Mouse (Mus musculus): ENCODE data around the gene Pabpc1l. TPM values are rescaled to one million over a fixed set of nuclear protein-coding genes. Genes with fewer than 3 reads are reported as not detected.

Pabpc1l gene
- polyA plus RNA-seq, 1 experiment from 2014 or later, result 1.4 TPM

DNA sequence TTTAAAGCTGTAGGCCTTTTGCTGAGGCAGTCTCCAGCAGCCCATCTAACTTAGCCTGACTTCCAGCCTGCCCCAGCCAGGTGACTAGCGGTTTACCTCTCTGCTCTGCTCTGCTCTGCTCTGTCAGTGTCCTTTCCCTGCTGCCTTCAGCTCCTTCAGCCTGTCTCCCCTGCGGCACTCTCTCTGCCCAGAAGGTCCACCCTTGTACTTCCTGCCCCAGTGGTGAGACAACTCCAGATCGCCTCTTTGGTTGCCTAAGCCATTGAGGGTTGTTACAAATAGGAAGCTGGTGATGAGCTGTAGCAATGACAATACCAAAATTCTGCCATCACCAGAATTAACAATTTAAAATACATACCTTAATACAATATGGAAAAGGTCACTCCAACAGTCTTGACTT is 14.3 kb upstream of the Pabpc1l start:
- Histone ChIP-seq H3K36me3 (replicated peaks; ENCODE audit: control insufficient read depth, insufficient read depth, low read depth, low read length) (peaks cover 3% of the 10 kb centered on the region), H3K9ac (replicated peaks; ENCODE audit: low read length) (no peak overlapping the region), H3K4me2 (ENCODE audit: low read depth, low read length) (no peak overlapping the region), H3K27me3 (ENCODE audit: control insufficient read depth, insufficient read depth, low read length) (no peaks in the 10 kb centered on the region), H3K4me3 (ENCODE audit: low read depth, low read length) (no peak overlapping the region), H3K27ac (replicated peaks; ENCODE audit: low read depth, low read length) (no peak overlapping the region), H3K4me1 (ENCODE audit: control insufficient read depth, insufficient read depth, low read length) (no peaks in the 10 kb centered on the region), H3K9me3 (replicated peaks; ENCODE audit: control insufficient read depth, low read length) (no peaks in the 10 kb centered on the region)
- 84% methylated on average over 3 of the region's 3 CpGs for WGBS
- DNase-seq (ENCODE audit: low spot score), result no peak
- no peak for ATAC-seq (replicated peaks; ENCODE audit: insufficient number of reproducible peaks, low FRiP score, low TSS enrichment, low read depth)

DNA sequence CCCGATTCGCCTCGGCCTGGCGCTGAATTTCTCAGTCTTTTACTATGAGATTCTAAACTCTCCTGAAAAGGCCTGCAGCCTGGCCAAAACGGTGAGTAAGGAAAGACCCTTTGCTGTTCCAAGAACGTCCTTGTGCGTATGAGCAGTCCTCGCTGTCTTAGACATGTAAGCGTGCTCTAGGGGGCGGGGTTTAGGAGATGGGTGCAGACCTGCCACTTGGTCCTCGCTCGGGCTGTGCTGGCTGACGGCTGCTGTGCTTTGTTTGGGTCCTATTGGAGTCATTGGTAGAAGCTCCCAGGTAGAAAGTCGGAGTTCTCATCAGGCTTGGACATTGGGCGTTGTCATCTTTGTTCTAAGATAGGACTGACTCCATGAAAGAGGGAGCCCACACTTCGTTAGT is 9.9 kb upstream of the Pabpc1l start:
- Histone ChIP-seq H3K9ac (replicated peaks; ENCODE audit: low read length) (no peak overlapping the region), H3K27me3 (ENCODE audit: control insufficient read depth, insufficient read depth, low read length) (no peaks in the 10 kb centered on the region), H3K4me2 (ENCODE audit: low read depth, low read length) (no peak overlapping the region), H3K4me1 (ENCODE audit: control insufficient read depth, insufficient read depth, low read length) (no peaks in the 10 kb centered on the region), H3K4me3 (ENCODE audit: low read depth, low read length) (no peak overlapping the region), H3K27ac (replicated peaks; ENCODE audit: low read depth, low read length) (no peak overlapping the region), H3K36me3 (replicated peaks; ENCODE audit: control insufficient read depth, insufficient read depth, low read depth, low read length) (peaks cover 7% of the 10 kb centered on the region), H3K9me3 (replicated peaks; ENCODE audit: control insufficient read depth, low read length) (no peaks in the 10 kb centered on the region)
- 94% methylated on average over 16 of the region's 16 CpGs for WGBS
- DNase-seq (ENCODE audit: low spot score) (no peak), ATAC-seq (replicated peaks; ENCODE audit: insufficient number of reproducible peaks, low FRiP score, low TSS enrichment, low read depth) (no peak)

DNA sequence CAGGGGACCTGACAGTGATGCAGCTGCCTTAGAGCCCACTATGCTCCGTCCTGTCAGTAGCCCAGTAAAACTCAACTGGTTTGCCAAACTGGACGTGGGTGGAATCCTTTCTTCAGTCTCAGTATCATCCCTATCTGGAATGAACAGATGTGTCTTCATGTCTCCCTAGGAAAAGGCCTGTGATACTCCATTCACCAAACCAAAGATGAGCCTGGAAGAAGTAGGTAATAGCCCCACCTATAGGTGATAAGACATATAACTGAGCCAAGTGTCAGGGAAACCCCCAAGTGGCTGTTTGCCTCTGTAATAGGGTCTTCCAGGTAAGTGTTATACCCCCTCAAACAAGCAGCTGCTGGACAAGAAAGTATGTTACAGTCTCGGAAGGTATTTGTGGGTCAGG is 6.3 kb upstream of the Pabpc1l start:
- ATAC-seq (replicated peaks; ENCODE audit: insufficient number of reproducible peaks, low FRiP score, low TSS enrichment, low read depth) (0 out of 2 replicates have a peak, but pooled peaks have one; percentile 9), DNase-seq (ENCODE audit: low spot score) (peak; percentile 9)
- Histone ChIP-seq H3K27ac (replicated peaks; ENCODE audit: low read depth, low read length) (no peak overlapping the region), H3K9me3 (replicated peaks; ENCODE audit: control insufficient read depth, low read length) (no peaks in the 10 kb centered on the region), H3K9ac (replicated peaks; ENCODE audit: low read length) (no peak overlapping the region), H3K4me3 (ENCODE audit: low read depth, low read length) (no peak overlapping the region), H3K36me3 (replicated peaks; ENCODE audit: control insufficient read depth, insufficient read depth, low read depth, low read length) (peaks cover 7% of the 10 kb centered on the region), H3K4me1 (ENCODE audit: control insufficient read depth, insufficient read depth, low read length) (no peaks in the 10 kb centered on the region), H3K4me2 (ENCODE audit: low read depth, low read length) (no peak overlapping the region), H3K27me3 (ENCODE audit: control insufficient read depth, insufficient read depth, low read length) (no peaks in the 10 kb centered on the region)
- 91% methylated on average over 3 of the region's 3 CpGs for WGBS

DNA sequence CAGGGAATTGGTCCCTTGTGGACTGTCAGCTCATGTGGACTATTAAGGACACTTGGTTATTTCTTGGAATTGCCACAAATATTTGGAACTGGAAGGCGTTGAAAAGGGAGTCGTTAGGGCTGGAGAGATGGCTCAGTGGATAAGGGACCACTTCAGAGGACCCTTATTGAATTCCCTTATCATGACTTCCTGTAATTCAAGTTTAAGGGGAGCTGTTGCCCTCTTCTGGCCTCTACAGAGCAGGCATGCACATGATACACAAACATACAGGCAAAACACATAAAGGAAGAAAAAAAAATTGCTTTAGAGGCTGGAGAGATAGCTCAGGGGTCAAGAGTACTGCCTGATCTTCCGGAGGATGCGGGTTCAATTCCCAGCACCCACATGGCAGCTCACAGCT is 5.3 kb upstream of the Pabpc1l start:
- H3K36me3 ChIP-seq (replicated peaks; ENCODE audit: control insufficient read depth, insufficient read depth, low read depth, low read length), result peaks cover 7% of the 10 kb centered on the region
- no peaks in the 10 kb centered on the region for H3K4me1 ChIP-seq (ENCODE audit: control insufficient read depth, insufficient read depth, low read length)
- H3K27ac ChIP-seq (replicated peaks; ENCODE audit: low read depth, low read length), result no peak overlapping the region
- no peak overlapping the region for H3K4me2 ChIP-seq (ENCODE audit: low read depth, low read length)
- WGBS, result 89% methylated on average over 4 of the region's 4 CpGs
- no peaks in the 10 kb centered on the region for H3K9me3 ChIP-seq (replicated peaks; ENCODE audit: control insufficient read depth, low read length)
- no peak overlapping the region for H3K9ac ChIP-seq (replicated peaks; ENCODE audit: low read length)
- no peak for DNase-seq (ENCODE audit: low spot score)
- no peak for ATAC-seq (replicated peaks; ENCODE audit: insufficient number of reproducible peaks, low FRiP score, low TSS enrichment, low read depth)
- no peak overlapping the region for H3K4me3 ChIP-seq (ENCODE audit: low read depth, low read length)
- no peaks in the 10 kb centered on the region for H3K27me3 ChIP-seq (ENCODE audit: control insufficient read depth, insufficient read depth, low read length)

DNA sequence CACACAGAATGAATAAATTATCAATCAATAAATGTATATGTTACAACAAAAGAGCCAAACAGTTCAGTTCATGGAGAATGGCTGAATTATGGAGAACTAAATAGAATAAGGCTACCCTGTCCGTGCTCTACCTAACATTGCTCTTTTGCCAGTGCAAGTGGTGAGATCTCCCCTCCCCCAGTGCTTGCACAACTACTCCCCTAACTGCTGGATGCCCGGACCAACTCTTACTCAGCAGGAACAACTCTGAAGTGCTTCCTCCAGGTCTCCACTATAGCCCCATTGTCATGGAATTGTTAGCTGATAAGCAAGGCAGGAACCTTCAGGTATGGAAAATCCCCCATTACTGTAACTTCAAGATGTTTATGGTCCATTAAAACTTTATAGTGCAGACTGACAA is 3.1 kb upstream of the Pabpc1l start:
- H3K9me3 ChIP-seq (replicated peaks; ENCODE audit: control insufficient read depth, low read length), result no peaks in the 10 kb centered on the region

DNA sequence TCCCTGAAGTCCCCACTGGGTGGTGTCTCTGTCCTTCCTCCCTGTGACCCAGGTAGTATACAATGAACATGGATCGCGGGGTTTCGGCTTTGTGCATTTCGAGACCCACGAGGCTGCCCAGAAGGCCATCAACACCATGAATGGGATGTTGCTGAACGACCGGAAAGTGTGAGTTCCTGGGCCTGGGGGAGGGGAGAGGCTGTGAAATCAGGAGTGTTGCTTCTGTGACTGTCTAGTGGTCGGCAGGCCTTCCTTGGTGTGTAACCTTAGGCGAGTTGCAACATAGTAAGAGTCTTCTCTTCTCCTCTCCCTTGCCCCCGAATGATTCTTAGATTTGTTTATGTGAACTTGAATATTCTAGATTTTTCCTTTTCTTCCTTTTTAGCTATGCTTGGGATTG is 5.9 kb downstream of the Pabpc1l start:
- H3K36me3 ChIP-seq (replicated peaks; ENCODE audit: control insufficient read depth, insufficient read depth, low read depth, low read length), result no peaks in the 10 kb centered on the region

More for the DNA sequence above, 3.1 kb upstream of the Pabpc1l start:
- DNase-seq (ENCODE audit: low spot score), result no peak
- no peaks in the 10 kb centered on the region for H3K4me1 ChIP-seq (ENCODE audit: control insufficient read depth, insufficient read depth, low read length)
- no peaks in the 10 kb centered on the region for H3K27me3 ChIP-seq (ENCODE audit: control insufficient read depth, insufficient read depth, low read length)
- peaks cover 2% of the 10 kb centered on the region; the same call in 1 of the 2 replicates for H3K36me3 ChIP-seq (replicated peaks; ENCODE audit: control insufficient read depth, insufficient read depth, low read depth, low read length)
- no peak for ATAC-seq (replicated peaks; ENCODE audit: insufficient number of reproducible peaks, low FRiP score, low TSS enrichment, low read depth)
- WGBS, result 60% methylated on average over 2 of the region's 2 CpGs
- no peak overlapping the region for H3K4me2 ChIP-seq (ENCODE audit: low read depth, low read length)
- no peak overlapping the region for H3K4me3 ChIP-seq (ENCODE audit: low read depth, low read length)
- H3K27ac ChIP-seq (replicated peaks; ENCODE audit: low read depth, low read length), result no peak overlapping the region
- no peak overlapping the region for H3K9ac ChIP-seq (replicated peaks; ENCODE audit: low read length)

DNA sequence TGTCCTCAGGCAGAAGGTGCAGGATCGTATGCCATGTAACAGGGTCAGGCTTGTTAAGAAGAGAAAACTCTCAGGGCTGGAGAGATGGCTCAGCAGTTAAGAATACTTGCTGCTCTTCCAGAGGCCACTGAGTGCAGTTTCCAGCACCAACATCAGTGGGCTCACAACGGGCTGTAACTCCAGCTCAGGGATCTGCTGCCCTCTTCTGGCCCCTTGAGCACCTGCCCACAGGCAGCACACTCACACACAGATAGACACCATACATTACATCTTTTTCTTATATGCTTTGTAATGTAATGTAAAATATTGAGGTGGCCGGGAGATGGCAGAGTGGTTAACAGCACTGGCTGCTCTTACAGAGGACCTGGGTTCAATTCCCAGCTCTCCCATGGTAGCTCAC is 7.7 kb downstream of the Pabpc1l start:
- no peak overlapping the region for H3K9ac ChIP-seq (replicated peaks; ENCODE audit: low read length)
- ATAC-seq (replicated peaks; ENCODE audit: insufficient number of reproducible peaks, low FRiP score, low TSS enrichment, low read depth), result no peak
- H3K4me1 ChIP-seq (ENCODE audit: control insufficient read depth, insufficient read depth, low read length), result no peaks in the 10 kb centered on the region
- no peak overlapping the region for H3K4me2 ChIP-seq (ENCODE audit: low read depth, low read length)
- WGBS, result 88% methylated on average over 3 of the region's 3 CpGs
- H3K36me3 ChIP-seq (replicated peaks; ENCODE audit: control insufficient read depth, insufficient read depth, low read depth, low read length), result no peaks in the 10 kb centered on the region
- no peak overlapping the region for H3K4me3 ChIP-seq (ENCODE audit: low read depth, low read length)
- H3K9me3 ChIP-seq (replicated peaks; ENCODE audit: control insufficient read depth, low read length), result no peaks in the 10 kb centered on the region
- no peaks in the 10 kb centered on the region for H3K27me3 ChIP-seq (ENCODE audit: control insufficient read depth, insufficient read depth, low read length)
- no peak for DNase-seq (ENCODE audit: low spot score)
- no peak overlapping the region for H3K27ac ChIP-seq (replicated peaks; ENCODE audit: low read depth, low read length)

More for the DNA sequence above, 5.9 kb downstream of the Pabpc1l start:
- Histone ChIP-seq H3K4me2 (ENCODE audit: low read depth, low read length) (no peak overlapping the region), H3K4me3 (ENCODE audit: low read depth, low read length) (no peak overlapping the region), H3K4me1 (ENCODE audit: control insufficient read depth, insufficient read depth, low read length) (no peaks in the 10 kb centered on the region), H3K27ac (replicated peaks; ENCODE audit: low read depth, low read length) (no peak overlapping the region), H3K9me3 (replicated peaks; ENCODE audit: control insufficient read depth, low read length) (no peaks in the 10 kb centered on the region), H3K27me3 (ENCODE audit: control insufficient read depth, insufficient read depth, low read length) (no peaks in the 10 kb centered on the region), H3K9ac (replicated peaks; ENCODE audit: low read length) (no peak overlapping the region)
- DNase-seq (ENCODE audit: low spot score) (no peak), ATAC-seq (replicated peaks; ENCODE audit: insufficient number of reproducible peaks, low FRiP score, low TSS enrichment, low read depth) (no peak)
- WGBS, result 70% methylated on average over 10 of the region's 10 CpGs

DNA sequence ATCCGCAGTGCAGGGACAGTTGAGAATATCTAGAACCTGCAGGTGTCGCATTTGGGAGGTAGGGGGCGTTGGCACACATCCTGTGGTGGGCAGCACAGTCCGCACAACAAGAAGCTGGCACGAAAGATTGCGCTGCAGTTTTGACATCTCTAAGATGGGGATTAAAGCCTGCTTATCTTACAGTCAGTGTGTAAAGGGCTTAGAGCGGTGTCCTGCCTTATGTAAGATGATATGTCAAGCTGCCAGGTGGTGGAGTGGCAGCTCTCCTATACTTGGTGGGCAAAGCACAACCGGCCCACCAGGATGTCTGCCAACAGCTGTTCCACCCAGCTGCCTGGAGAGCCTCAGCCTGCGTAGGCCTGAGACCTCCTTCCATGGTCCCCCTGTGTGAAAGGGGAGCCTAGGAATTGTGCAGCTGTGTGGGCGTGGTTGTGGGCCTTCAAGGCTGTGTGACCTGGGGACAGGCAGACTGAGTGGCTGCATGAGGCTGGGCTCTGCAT is 11.3 kb downstream of the Pabpc1l start:
- 52% methylated on average over 10 of the region's 10 CpGs for WGBS
- Histone ChIP-seq H3K9ac (replicated peaks; ENCODE audit: low read length) (no peak overlapping the region), H3K9me3 (replicated peaks; ENCODE audit: control insufficient read depth, low read length) (no peaks in the 10 kb centered on the region), H3K4me3 (ENCODE audit: low read depth, low read length) (no peak overlapping the region), H3K36me3 (replicated peaks; ENCODE audit: control insufficient read depth, insufficient read depth, low read depth, low read length) (no peaks in the 10 kb centered on the region), H3K27ac (replicated peaks; ENCODE audit: low read depth, low read length) (no peak overlapping the region), H3K4me2 (ENCODE audit: low read depth, low read length) (no peak overlapping the region), H3K4me1 (ENCODE audit: control insufficient read depth, insufficient read depth, low read length) (no peaks in the 10 kb centered on the region), H3K27me3 (ENCODE audit: control insufficient read depth, insufficient read depth, low read length) (no peaks in the 10 kb centered on the region)
- peak; percentile 77 for ATAC-seq (replicated peaks; ENCODE audit: insufficient number of reproducible peaks, low FRiP score, low TSS enrichment, low read depth)
- DNase-seq (ENCODE audit: low spot score), result peak; percentile 17

Measured in embryonic facial prominence, embryonic 11.5 days (tissue).